In genomic region chr11:116196866-116197583, GRCm38 (mm10) we compare ENCODE assay signal across 10 mouse cellular contexts. TPM values are rescaled to one million over a fixed set of nuclear protein-coding genes. Genes with fewer than 3 reads are reported as not detected.
A peak's percentile ranks its signal among the peaks of the same experiment; 100 is the strongest.
DNase-seq lines count a peak whose midpoint lies in the region; ATAC-seq and TF ChIP-seq lines count a peak whose summit lies in the region.
"Had no signal": no experiment of that assay in that cellular context is flagged by ENCODE, and none has a peak within 500 bp of the region (broad histone marks: within the 10 kb centered on the region; RNA-seq: fewer than 3 reads in every experiment).

No protein-coding gene starts in this region.

- H3K27me3 ChIP-seq in heart, postnatal 0 days (ENCODE audit: control insufficient read depth, insufficient read depth, low read length), result no peaks in the 10 kb centered on the region
- H3K27me3 ChIP-seq in heart, embryonic 11.5 days (ENCODE audit: control insufficient read depth, insufficient read depth, low read length), result no peaks in the 10 kb centered on the region
- H3K27me3 ChIP-seq in hindbrain, embryonic 13.5 days, result no peaks in the 10 kb centered on the region
- no peaks in the 10 kb centered on the region for H3K27me3 ChIP-seq in midbrain, embryonic 13.5 days

- no peak for DNase-seq in heart, postnatal 0 days (ENCODE audit: low spot score)
- DNase-seq in gastrocnemius, postnatal 14 days, result no peak
- no peak for DNase-seq in adipocyte (ENCODE audit: low spot score)
- DNase-seq: left cerebral cortex, postnatal 4 days had no signal

- H3K36me3 ChIP-seq in heart, postnatal 0 days (replicated peaks; ENCODE audit: control insufficient read depth, insufficient read depth, low read length), result peaks cover 11% of the 10 kb centered on the region; the same call in 1 of the 2 replicates
- H3K36me3 ChIP-seq in heart, embryonic 11.5 days (ENCODE audit: control insufficient read depth, insufficient read depth, low read length), result peaks cover 5% of the 10 kb centered on the region; the same call in 1 of the 2 replicates
- H3K36me3 ChIP-seq in hindbrain, embryonic 13.5 days, result peaks cover 19% of the 10 kb centered on the region
- H3K36me3 ChIP-seq in midbrain, embryonic 13.5 days, result peaks cover 18% of the 10 kb centered on the region

- H3K27ac ChIP-seq in heart, postnatal 0 days (ENCODE audit: low read depth), result no peak overlapping the region
- no peak overlapping the region for H3K27ac ChIP-seq in heart, embryonic 11.5 days (ENCODE audit: low read depth, low read length)
- peak overlapping the region; percentile 77 for H3K27ac ChIP-seq in brown adipose tissue, adult 24 weeks (replicated peaks; ENCODE audit: low read depth, low read length)
- no peak overlapping the region for H3K27ac ChIP-seq in hindbrain, embryonic 13.5 days
- H3K27ac ChIP-seq in midbrain, embryonic 13.5 days, result no peak overlapping the region

- 0 out of 2 replicates have a peak overlapping the region, but pooled peaks have one; percentile 11 for H3K9ac ChIP-seq in heart, postnatal 0 days (replicated peaks; ENCODE audit: low read depth, low read length)
- no peak overlapping the region for H3K9ac ChIP-seq in heart, embryonic 11.5 days (ENCODE audit: low read depth, low read length)
- no peak overlapping the region for H3K9ac ChIP-seq in hindbrain, embryonic 13.5 days
- H3K9ac ChIP-seq in midbrain, embryonic 13.5 days (replicated peaks), result no peak overlapping the region

- WGBS in heart, postnatal 0 days, result 94% methylated on average over 18 of the region's 18 CpGs
- 92% methylated on average over 18 of the region's 18 CpGs for WGBS in heart, embryonic 11.5 days (ENCODE audit: insufficient replicate concordance)
- 96% methylated on average over 18 of the region's 18 CpGs for WGBS in hindbrain, embryonic 13.5 days
- WGBS in midbrain, embryonic 13.5 days, result 94% methylated on average over 18 of the region's 18 CpGs

- peaks cover 6% of the 10 kb centered on the region for H3K4me1 ChIP-seq in heart, postnatal 0 days (ENCODE audit: control insufficient read depth, insufficient read depth)
- H3K4me1 ChIP-seq in heart, embryonic 11.5 days (ENCODE audit: control insufficient read depth, insufficient read depth, low read length), result peaks cover 8% of the 10 kb centered on the region
- peaks cover 2% of the 10 kb centered on the region; the same call in 1 of the 2 replicates for H3K4me1 ChIP-seq in brown adipose tissue, adult 24 weeks (ENCODE audit: control insufficient read depth, insufficient read depth, insufficient read length, low read length)
- peaks cover 35% of the 10 kb centered on the region for H3K4me1 ChIP-seq in hindbrain, embryonic 13.5 days (replicated peaks)
- H3K4me1 ChIP-seq in midbrain, embryonic 13.5 days (replicated peaks), result peaks cover 29% of the 10 kb centered on the region

- H3K4me3 ChIP-seq in heart, postnatal 0 days (ENCODE audit: low read depth, low read length), result peak overlapping the region; percentile 67; the same call in 1 of the 2 replicates
- no peak overlapping the region for H3K4me3 ChIP-seq in heart, embryonic 11.5 days (ENCODE audit: low read depth, low read length)
- peak overlapping the region; percentile 91 for H3K4me3 ChIP-seq in brown adipose tissue, adult 24 weeks (ENCODE audit: insufficient read depth, low read depth, low read length)
- H3K4me3 ChIP-seq in hindbrain, embryonic 13.5 days, result peak overlapping the region; percentile 71
- H3K4me3 ChIP-seq in midbrain, embryonic 13.5 days (replicated peaks), result peak overlapping the region; percentile 76

- H3K4me2 ChIP-seq in heart, postnatal 0 days (ENCODE audit: low read depth, low read length), result peak overlapping the region; percentile 70; the same call in 1 of the 2 replicates
- H3K4me2 ChIP-seq in heart, embryonic 11.5 days, result no peak overlapping the region
- peak overlapping the region; percentile 69 for H3K4me2 ChIP-seq in hindbrain, embryonic 13.5 days
- peak overlapping the region; percentile 73 for H3K4me2 ChIP-seq in midbrain, embryonic 13.5 days (replicated peaks)

- TF ChIP-seq EP300 in heart, postnatal 0 days (IDR thresholded peaks at IDR 0.05; ENCODE audit: low read depth), result no peak

- no peaks in the 10 kb centered on the region for H3K9me3 ChIP-seq in heart, postnatal 0 days (replicated peaks; ENCODE audit: control insufficient read depth, low read length)
- no peaks in the 10 kb centered on the region for H3K9me3 ChIP-seq in heart, embryonic 11.5 days (replicated peaks; ENCODE audit: control insufficient read depth, low read length)
- H3K9me3 ChIP-seq in hindbrain, embryonic 13.5 days, result no peaks in the 10 kb centered on the region
- H3K9me3 ChIP-seq in midbrain, embryonic 13.5 days, result no peaks in the 10 kb centered on the region
- H3K9me3 ChIP-seq: heart, embryonic 10.5 days had no signal

- no peak for TF ChIP-seq CTCF in heart, postnatal 0 days (IDR thresholded peaks at IDR 0.05; ENCODE audit: low read depth)

- intact Hi-C loops in gastrocnemius, postnatal 14 days (cut with DNase I; ENCODE audit: low total_unique reads), result no loop called here

- no peak for ATAC-seq in heart, postnatal 0 days (ENCODE audit: insufficient read depth, low read depth)
- no peak for ATAC-seq in heart, embryonic 11.5 days (replicated peaks; ENCODE audit: insufficient number of reproducible peaks, low FRiP score, low TSS enrichment)
- ATAC-seq in hindbrain, embryonic 13.5 days (ENCODE audit: low FRiP score), result no peak
- ATAC-seq in midbrain, embryonic 13.5 days, result no peak
- ATAC-seq in frontal cortex, adult (ENCODE audit: low TSS enrichment), result no peak

RNA-seq across cellular contexts. Expression of gene Ten1, which starts 1.6 kb away (rescaled TPM):
- 58.4 and 63.6 TPM in 2 replicates for total RNA-seq in heart, postnatal 0 days (2014; rRNA removed; ENCODE audit: low replicate concordance)
- polyA plus RNA-seq in heart, postnatal 0 days (2015; fragmentation: Nextera tagmentation; extraction: Ambion mirVana), result 64.0 and 68.2 TPM in 2 replicates
- polyA plus RNA-seq in heart, embryonic 11.5 days (2014; fragmentation: Nextera tagmentation; extraction: Ambion mirVana), result 74.0 and 76.4 TPM in 2 replicates
- polyA plus RNA-seq in brown adipose tissue, adult 24 weeks (2012; ENCODE audit: insufficient read depth, insufficient read length, missing spikeins), result 4.3 and 7.6 TPM in 2 replicates
- 87.7 and 91.7 TPM in 2 replicates for polyA plus RNA-seq in hindbrain, embryonic 13.5 days (2015; fragmentation: Nextera tagmentation; extraction: Ambion mirVana)
- polyA plus RNA-seq in midbrain, embryonic 13.5 days (2015; fragmentation: Nextera tagmentation; extraction: Ambion mirVana), result 78.4 and 88.2 TPM in 2 replicates
- total RNA-seq in gastrocnemius, postnatal 14 days (2021), result 10 to 100 TPM; 26.9 to 31.6 TPM

RNA-seq across cellular contexts. Expression of gene Acox1, which starts 1.8 kb away (rescaled TPM):
- total RNA-seq in heart, postnatal 0 days (2014; rRNA removed; ENCODE audit: low replicate concordance), result 64.9 and 65.8 TPM in 2 replicates
- polyA plus RNA-seq in heart, postnatal 0 days (2015; fragmentation: Nextera tagmentation; extraction: Ambion mirVana), result 43.0 and 46.7 TPM in 2 replicates
- 29.3 and 32.3 TPM in 2 replicates for polyA plus RNA-seq in heart, embryonic 11.5 days (2014; fragmentation: Nextera tagmentation; extraction: Ambion mirVana)
- polyA plus RNA-seq in brown adipose tissue, adult 24 weeks (2012; ENCODE audit: insufficient read depth, insufficient read length, missing spikeins), result 223 and 402 TPM in 2 replicates
- polyA plus RNA-seq in hindbrain, embryonic 13.5 days (2015; fragmentation: Nextera tagmentation; extraction: Ambion mirVana), result 53.2 and 54.6 TPM in 2 replicates
- 50.3 and 51.0 TPM in 2 replicates for polyA plus RNA-seq in midbrain, embryonic 13.5 days (2015; fragmentation: Nextera tagmentation; extraction: Ambion mirVana)
- total RNA-seq in gastrocnemius, postnatal 14 days (2021), result 10 to 100 TPM; 43.3 to 49.3 TPM

RNA-seq across cellular contexts. Expression of gene Fbf1, which starts 29.1 kb away (rescaled TPM):
- 20.4 and 22.8 TPM in 2 replicates for total RNA-seq in heart, postnatal 0 days (2014; rRNA removed; ENCODE audit: low replicate concordance)
- polyA plus RNA-seq in heart, postnatal 0 days (2015; fragmentation: Nextera tagmentation; extraction: Ambion mirVana), result 8.2 and 8.5 TPM in 2 replicates
- 20.3 and 20.6 TPM in 2 replicates for polyA plus RNA-seq in heart, embryonic 11.5 days (2014; fragmentation: Nextera tagmentation; extraction: Ambion mirVana)
- polyA plus RNA-seq in brown adipose tissue, adult 24 weeks (2012; ENCODE audit: insufficient read depth, insufficient read length, missing spikeins), result 3.8 and 5.3 TPM in 2 replicates
- 64.4 and 69.5 TPM in 2 replicates for polyA plus RNA-seq in hindbrain, embryonic 13.5 days (2015; fragmentation: Nextera tagmentation; extraction: Ambion mirVana)
- 69.1 and 76.5 TPM in 2 replicates for polyA plus RNA-seq in midbrain, embryonic 13.5 days (2015; fragmentation: Nextera tagmentation; extraction: Ambion mirVana)
- total RNA-seq in gastrocnemius, postnatal 14 days (2021), result 10 to 100 TPM in 1 of 2 experiments, 1 to 10 TPM in 1; 9.1 to 11.6 TPM

RNA-seq across cellular contexts. Expression of gene Evpl, which starts 40.9 kb away (rescaled TPM):
- 2.1 and 3.4 TPM in 2 replicates for total RNA-seq in heart, postnatal 0 days (2014; rRNA removed; ENCODE audit: low replicate concordance)
- polyA plus RNA-seq in heart, postnatal 0 days (2015; fragmentation: Nextera tagmentation; extraction: Ambion mirVana), result 0.45 TPM in 2 replicates
- 0.26 and 0.31 TPM in 2 replicates for polyA plus RNA-seq in heart, embryonic 11.5 days (2014; fragmentation: Nextera tagmentation; extraction: Ambion mirVana)
- 0.16 TPM in 1 of 2 replicates, not detected in the other for polyA plus RNA-seq in brown adipose tissue, adult 24 weeks (2012; ENCODE audit: insufficient read depth, insufficient read length, missing spikeins)
- polyA plus RNA-seq in hindbrain, embryonic 13.5 days (2015; fragmentation: Nextera tagmentation; extraction: Ambion mirVana), result 0.35 and 0.43 TPM in 2 replicates
- polyA plus RNA-seq in midbrain, embryonic 13.5 days (2015; fragmentation: Nextera tagmentation; extraction: Ambion mirVana), result 0.28 and 0.30 TPM in 2 replicates
- total RNA-seq in gastrocnemius, postnatal 14 days (2021), result under 1 TPM; 0.09 to 0.14 TPM

RNA-seq across cellular contexts. Expression of gene Mrpl38, which starts 58.4 kb away (rescaled TPM):
- total RNA-seq in heart, postnatal 0 days (2014; rRNA removed; ENCODE audit: low replicate concordance), result 114 and 153 TPM in 2 replicates
- 79.1 and 80.8 TPM in 2 replicates for polyA plus RNA-seq in heart, postnatal 0 days (2015; fragmentation: Nextera tagmentation; extraction: Ambion mirVana)
- polyA plus RNA-seq in heart, embryonic 11.5 days (2014; fragmentation: Nextera tagmentation; extraction: Ambion mirVana), result 109 and 116 TPM in 2 replicates
- 99.5 and 121 TPM in 2 replicates for polyA plus RNA-seq in brown adipose tissue, adult 24 weeks (2012; ENCODE audit: insufficient read depth, insufficient read length, missing spikeins)
- 76.4 and 78.2 TPM in 2 replicates for polyA plus RNA-seq in hindbrain, embryonic 13.5 days (2015; fragmentation: Nextera tagmentation; extraction: Ambion mirVana)
- 76.2 and 78.3 TPM in 2 replicates for polyA plus RNA-seq in midbrain, embryonic 13.5 days (2015; fragmentation: Nextera tagmentation; extraction: Ambion mirVana)
- 10 to 100 TPM; 41.8 to 49.5 TPM for total RNA-seq in gastrocnemius, postnatal 14 days (2021)
